Mouse (Mus musculus): Measurements from ENCODE around the gene Yap1. TPM values are rescaled to one million over a fixed set of nuclear protein-coding genes. Genes with fewer than 3 reads are reported as not detected.
A peak's percentile ranks its signal among the peaks of the same experiment; 100 is the strongest.
"Not testable (repeated sequence)": the region's sequence is repeated elsewhere in the genome, so short reads cannot be mapped to it uniquely, and the experiment has no call there.

Gene Yap1
- polyA plus RNA-seq, 1 experiment = 59.4 TPM

GRCm38 (mm10) chr9:7903825-7904224, 100.6 kb downstream of the Yap1 start:
- Histone ChIP-seq H3K4me3 (replicated peaks; ENCODE audit: extremely low read depth, low read depth, low read length) (no peak overlapping the region), H3K4me1 (ENCODE audit: control insufficient read depth, insufficient read depth, low read length) (no peaks in the 10 kb centered on the region; the same call in 1 of the 2 replicates)
- TF ChIP-seq CTCF (IDR thresholded peaks at IDR 0.05; ENCODE audit: insufficient read depth, low read length) = no peak
- TF ChIP-seq POLR2A (IDR thresholded peaks at IDR 0.05; ENCODE audit: borderline replicate concordance, extremely low read depth, low read depth, low read length) = no peak
- DNase-seq = no peak
- 64% methylated on average over 5 of the region's 5 CpGs for WGBS

- no peak for DNase-seq
- H3K4me3 ChIP-seq (replicated peaks; ENCODE audit: extremely low read depth, low read depth, low read length) = no peak overlapping the region
- TF ChIP-seq CTCF (IDR thresholded peaks at IDR 0.05; ENCODE audit: insufficient read depth, low read length) (no peak), POLR2A (IDR thresholded peaks at IDR 0.05; ENCODE audit: borderline replicate concordance, extremely low read depth, low read depth, low read length) (no peak)
- 79% methylated on average over 2 of the region's 2 CpGs for WGBS
- H3K4me1 ChIP-seq (ENCODE audit: control insufficient read depth, insufficient read depth, low read length) = no peaks in the 10 kb centered on the region; the same call in 1 of the 2 replicates
These were observed 101.1 kb downstream of the Yap1 start for GRCm38 (mm10) chr9:7903262-7903661.

- no peak for DNase-seq
- no peak overlapping the region for H3K4me3 ChIP-seq (replicated peaks; ENCODE audit: extremely low read depth, low read depth, low read length)
- WGBS = 49% methylated on average over 7 of the region's 7 CpGs
- H3K4me1 ChIP-seq (ENCODE audit: control insufficient read depth, insufficient read depth, low read length) = no peaks in the 10 kb centered on the region; the same call in 1 of the 2 replicates
- TF ChIP-seq CTCF (IDR thresholded peaks at IDR 0.05; ENCODE audit: insufficient read depth, low read length) (no peak), POLR2A (IDR thresholded peaks at IDR 0.05; ENCODE audit: borderline replicate concordance, extremely low read depth, low read depth, low read length) (no peak)
These were observed 102.1 kb downstream of the Yap1 start for GRCm38 (mm10) chr9:7902311-7902710.

- TF ChIP-seq CTCF (IDR thresholded peaks at IDR 0.05; ENCODE audit: insufficient read depth, low read length) (no peak), POLR2A (IDR thresholded peaks at IDR 0.05; ENCODE audit: borderline replicate concordance, extremely low read depth, low read depth, low read length) (no peak)
- 90% methylated on average over 8 of the region's 8 CpGs for WGBS
- Histone ChIP-seq H3K4me3 (replicated peaks; ENCODE audit: extremely low read depth, low read depth, low read length) (no peak overlapping the region), H3K4me1 (ENCODE audit: control insufficient read depth, insufficient read depth, low read length) (no peaks in the 10 kb centered on the region; the same call in 1 of the 2 replicates)
- no peak for DNase-seq
These were observed 103.4 kb downstream of the Yap1 start for GRCm38 (mm10) chr9:7900965-7901364.

GRCm38 (mm10) chr9:7897502-7897901, 106.9 kb downstream of the Yap1 start:
- 1% methylated on average over 3 of the region's 3 CpGs for WGBS
- no peak overlapping the region for H3K4me3 ChIP-seq (replicated peaks; ENCODE audit: extremely low read depth, low read depth, low read length)
- H3K4me1 ChIP-seq (ENCODE audit: control insufficient read depth, insufficient read depth, low read length) = no peaks in the 10 kb centered on the region; the same call in 1 of the 2 replicates
- DNase-seq = peak; percentile 72
- TF ChIP-seq POLR2A (IDR thresholded peaks at IDR 0.05; ENCODE audit: borderline replicate concordance, extremely low read depth, low read depth, low read length) (no peak), CTCF (IDR thresholded peaks at IDR 0.05; ENCODE audit: insufficient read depth, low read length) (peak; percentile 94)

- WGBS = 93% methylated on average over 1 of the region's 1 CpGs
- not testable (repeated sequence) for H3K4me1 ChIP-seq (ENCODE audit: control insufficient read depth, insufficient read depth, low read length); DNase-seq; H3K4me3 ChIP-seq (replicated peaks; ENCODE audit: extremely low read depth, low read depth, low read length)
These were observed 112.6 kb downstream of the Yap1 start for GRCm38 (mm10) chr9:7891796-7892195.

- H3K4me1 ChIP-seq (ENCODE audit: control insufficient read depth, insufficient read depth, low read length) = no peaks in the 10 kb centered on the region
- WGBS = 62% methylated on average over 1 of the region's 1 CpGs
- no peak for DNase-seq
- no peak overlapping the region for H3K4me3 ChIP-seq (replicated peaks; ENCODE audit: extremely low read depth, low read depth, low read length)
- TF ChIP-seq POLR2A (IDR thresholded peaks at IDR 0.05; ENCODE audit: borderline replicate concordance, extremely low read depth, low read depth, low read length) (no peak), CTCF (IDR thresholded peaks at IDR 0.05; ENCODE audit: insufficient read depth, low read length) (no peak)
These were observed 113.2 kb downstream of the Yap1 start for GRCm38 (mm10) chr9:7891177-7891576.

- no peak for TF ChIP-seq CTCF (IDR thresholded peaks at IDR 0.05; ENCODE audit: insufficient read depth, low read length)
- WGBS = 96% methylated on average over 3 of the region's 3 CpGs
- no peak overlapping the region for H3K4me3 ChIP-seq (replicated peaks; ENCODE audit: extremely low read depth, low read depth, low read length)
These were observed 120.0 kb downstream of the Yap1 start for GRCm38 (mm10) chr9:7884346-7884745.

GRCm38 (mm10) chr9:7882304-7882865, 122.0 kb downstream of the Yap1 start:
- WGBS = 90% methylated on average over 1 of the region's 1 CpGs
- TF ChIP-seq CTCF (IDR thresholded peaks at IDR 0.05; ENCODE audit: insufficient read depth, low read length) (no peak), POLR2A (IDR thresholded peaks at IDR 0.05; ENCODE audit: borderline replicate concordance, extremely low read depth, low read depth, low read length) (no peak)
- DNase-seq = no peak
- no peaks in the 10 kb centered on the region for H3K4me1 ChIP-seq (ENCODE audit: control insufficient read depth, insufficient read depth, low read length)
- no peak overlapping the region for H3K4me3 ChIP-seq (replicated peaks; ENCODE audit: extremely low read depth, low read depth, low read length)

More at GRCm38 (mm10) chr9:7884346-7884745, 120.0 kb downstream of the Yap1 start:
- DNase-seq = no peak
- no peaks in the 10 kb centered on the region for H3K4me1 ChIP-seq (ENCODE audit: control insufficient read depth, insufficient read depth, low read length)

Other genes starting within 250 kb of the Yap1 start
- 83.3 and 89.8 TPM in 2 replicates for gene Tmem123, start 240.6 kb downstream of the Yap1 start, polyA plus RNA-seq (2012; rRNA removed)
- 11.1 and 15.4 TPM in 2 replicates for gene Birc2, start 167.5 kb downstream of the Yap1 start, polyA plus RNA-seq (2012; rRNA removed)
- gene Birc3, start 131.4 kb downstream of the Yap1 start, polyA plus RNA-seq (2012; rRNA removed) = 18.4 and 25.6 TPM in 2 replicates
- 3.9 and 5.2 TPM in 2 replicates for gene Cfap300, start 38.2 kb upstream of the Yap1 start, polyA plus RNA-seq (2012; rRNA removed)
- 2.8 and 3.6 TPM in 2 replicates for gene Cep126, start 129.7 kb upstream of the Yap1 start, polyA plus RNA-seq (2012; rRNA removed)